Comparison of ENCODE assay signal across 8 mouse cellular contexts in the genomic region with DNA sequence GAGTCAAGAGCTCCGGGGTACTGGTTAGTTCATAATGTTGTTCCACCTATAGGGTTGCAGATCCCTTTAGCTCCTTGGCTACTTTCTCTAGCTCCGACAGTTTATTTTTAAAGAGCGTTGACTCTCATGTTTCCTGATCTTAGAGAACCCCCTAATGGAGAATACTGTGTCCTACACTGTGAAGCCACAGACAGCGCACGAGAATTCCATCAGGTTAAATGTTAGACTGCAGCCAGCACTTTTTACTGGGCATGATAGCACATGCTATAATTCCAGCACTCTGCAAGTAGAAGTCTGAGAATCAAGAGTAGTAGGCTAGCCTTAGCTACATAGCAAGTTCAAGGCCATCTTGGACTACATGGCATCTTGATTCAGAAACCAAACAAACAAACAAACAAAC. TPM values are rescaled to one million over a fixed set of nuclear protein-coding genes. Genes with fewer than 3 reads are reported as not detected.
DNase-seq lines count a peak whose midpoint lies in the region; ATAC-seq and TF ChIP-seq lines count a peak whose summit lies in the region.

No protein-coding gene starts in this region.

- no peaks in the 10 kb centered on the region for H3K4me1 ChIP-seq in hindbrain, postnatal 0 days (ENCODE audit: insufficient read depth, low read length)

- no peak overlapping the region for H3K9ac ChIP-seq in hindbrain, postnatal 0 days (replicated peaks; ENCODE audit: low read length)

- WGBS in hindbrain, postnatal 0 days: 25% methylated on average over 5 of the region's 5 CpGs

- DNase-seq in cerebellum, adult 8-10 months: peak; percentile 22
- no peak for DNase-seq in cerebellum, adult 11 months
- DNase-seq in thymus, postnatal 0 days (ENCODE audit: low spot score): peak; percentile 7
- no peak for DNase-seq in thymus, postnatal 14 days
- peak; percentile 86 for DNase-seq in hindbrain, postnatal 0 days (ENCODE audit: low spot score)
- DNase-seq in spleen, postnatal 14 days (ENCODE audit: low spot score in 2 of 2): no peak
- no peak for DNase-seq in thymus, postnatal 25 days

- H3K9me3 ChIP-seq in hindbrain, postnatal 0 days (ENCODE audit: low read length): no peaks in the 10 kb centered on the region

- H3K4me3 ChIP-seq in hindbrain, postnatal 0 days (ENCODE audit: low read length): no peak overlapping the region

- peak; percentile 92 for ATAC-seq in hindbrain, postnatal 0 days
- ATAC-seq in megakaryocyte, adult 5-6 weeks (ENCODE audit: poor library complexity, severe bottlenecking): peak; percentile 62

- no peaks in the 10 kb centered on the region for H3K27me3 ChIP-seq in hindbrain, postnatal 0 days (ENCODE audit: insufficient read depth, low read length)

- TF ChIP-seq CTCF in hindbrain, postnatal 0 days (IDR thresholded peaks at IDR 0.05; ENCODE audit: low read depth): peak; percentile 84

- H3K4me2 ChIP-seq in hindbrain, postnatal 0 days (ENCODE audit: low read depth, low read length): no peak overlapping the region

- H3K27ac ChIP-seq in hindbrain, postnatal 0 days: no peak overlapping the region

- no peaks in the 10 kb centered on the region for H3K36me3 ChIP-seq in hindbrain, postnatal 0 days (ENCODE audit: insufficient read depth, low read length)

RNA-seq across cellular contexts. Expression of a gene that starts 24.8 kb away (rescaled TPM):
- polyA plus RNA-seq in thymus, postnatal 0 days (2015; fragmentation: Nextera tagmentation; extraction: Ambion mirVana): 24.9 and 34.6 TPM in 2 replicates
- total RNA-seq in hindbrain, postnatal 0 days (2014; rRNA removed): 32.6 and 33.8 TPM in 2 replicates
- polyA plus RNA-seq in hindbrain, postnatal 0 days (2015; fragmentation: Nextera tagmentation; extraction: Ambion mirVana): 29.9 and 33.2 TPM in 2 replicates
- 58.1 and 60.0 TPM in 2 replicates for total RNA-seq in megakaryocyte, adult 5-6 weeks (2015)
- 78.3 and 91.7 TPM in 2 replicates for total RNA-seq in megakaryocyte, adult 5-6 weeks (2017)

Comparison
In these comparisons a context has a peak if more than half of its experiments do, and no peak if none do; other contexts are left out.
1. DNase-seq: peak in cerebellum, adult 8-10 months (single experiment), thymus, postnatal 0 days (single experiment) and hindbrain, postnatal 0 days (single experiment); none in cerebellum, adult 11 months (single experiment), thymus, postnatal 14 days (single experiment), spleen, postnatal 14 days (0 of 2) and thymus, postnatal 25 days (single experiment).